Mouse (Mus musculus) G1E (cell line): ENCODE results near the gene Gpc6.

Experiments
- CTCF ChIP-seq: IDR thresholded peaks from 2 replicates; pipeline ENCODE4 v1.5.1; 2012; ENCODE audit warnings: low read depth, low read length, inconsistent platforms, mixed read lengths
- GATA2 ChIP-seq: IDR thresholded peaks from 2 replicates; pipeline ENCODE4 v1.6.1; 2012; ENCODE audit warnings: low read depth, low read length, inconsistent platforms, borderline replicate concordance
- TAL1 ChIP-seq: conservative IDR thresholded peaks from 2 replicates; pipeline ENCODE4 v1.6.1; 2012; ENCODE audit warnings: low read depth, low read length, inconsistent platforms, mixed read lengths

- TF ChIP-seq GATA2 (no peak), CTCF (no peak), TAL1 (no peak)
Observed at GRCm38 (mm10) chr14:117905701-117906100, 980.6 kb downstream of the Gpc6 start.
